Comparison of ENCODE assay signal across 9 mouse cellular contexts in genomic region chr12:11203694-11204665, GRCm38 (mm10). TPM values are rescaled to one million over a fixed set of nuclear protein-coding genes. Genes with fewer than 3 reads are reported as not detected.
DNase-seq lines count a peak whose midpoint lies in the region; ATAC-seq and TF ChIP-seq lines count a peak whose summit lies in the region.
"Had no signal": no experiment of that assay in that cellular context is flagged by ENCODE, and none has a peak within 500 bp of the region (broad histone marks: within the 10 kb centered on the region; RNA-seq: fewer than 3 reads in every experiment).

No protein-coding gene starts in this region.

- H3K4me3 ChIP-seq in kidney, postnatal 0 days (replicated peaks; ENCODE audit: low read depth, low read length) = no peak overlapping the region
- no peak overlapping the region for H3K4me3 ChIP-seq in midbrain, postnatal 0 days (ENCODE audit: low read depth, low read length)

- H3K27ac ChIP-seq in kidney, postnatal 0 days = peak overlapping the region; percentile 50
- no peak overlapping the region for H3K27ac ChIP-seq in midbrain, postnatal 0 days (ENCODE audit: low read depth, low read length)

- no peaks in the 10 kb centered on the region for H3K9me3 ChIP-seq in kidney, postnatal 0 days (replicated peaks; ENCODE audit: low read length)
- H3K9me3 ChIP-seq in midbrain, postnatal 0 days (ENCODE audit: low read length) = no peaks in the 10 kb centered on the region

- H3K27me3 ChIP-seq in kidney, postnatal 0 days (ENCODE audit: insufficient read depth, low read length) = peaks cover 6% of the 10 kb centered on the region; the same call in 1 of the 2 replicates
- H3K27me3 ChIP-seq in midbrain, postnatal 0 days (ENCODE audit: insufficient read depth, low read length) = no peaks in the 10 kb centered on the region

- H3K4me2 ChIP-seq in kidney, postnatal 0 days (ENCODE audit: low read length) = peak overlapping the region; percentile 26
- no peak overlapping the region for H3K4me2 ChIP-seq in midbrain, postnatal 0 days (ENCODE audit: low read depth, low read length, poor library complexity, severe bottlenecking)

- no peaks in the 10 kb centered on the region for H3K4me1 ChIP-seq in kidney, postnatal 0 days (replicated peaks; ENCODE audit: insufficient read depth, low read length)
- no peaks in the 10 kb centered on the region for H3K4me1 ChIP-seq in midbrain, postnatal 0 days (ENCODE audit: insufficient read depth, low read length)

- ATAC-seq in kidney, postnatal 0 days (replicated peaks; ENCODE audit: low FRiP score, low read depth) = no peak
- no peak for ATAC-seq in midbrain, postnatal 0 days (ENCODE audit: low FRiP score)

- no peak overlapping the region for H3K9ac ChIP-seq in kidney, postnatal 0 days (ENCODE audit: low read depth, low read length)
- no peak overlapping the region for H3K9ac ChIP-seq in midbrain, postnatal 0 days (replicated peaks; ENCODE audit: low read length, poor library complexity, severe bottlenecking)

- WGBS in kidney, postnatal 0 days = 52% methylated on average over 18 of the region's 18 CpGs
- 67% methylated on average over 18 of the region's 18 CpGs for WGBS in midbrain, postnatal 0 days

- H3K36me3 ChIP-seq in kidney, postnatal 0 days (ENCODE audit: insufficient read depth, low read length) = no peaks in the 10 kb centered on the region
- H3K36me3 ChIP-seq in midbrain, postnatal 0 days (ENCODE audit: insufficient read depth, low read length) = no peaks in the 10 kb centered on the region

- no peak for TF ChIP-seq CTCF in kidney, postnatal 0 days (IDR thresholded peaks at IDR 0.05; ENCODE audit: low read depth)
- no peak for TF ChIP-seq CTCF in midbrain, postnatal 0 days (IDR thresholded peaks at IDR 0.05)

- DNase-seq in NIH3T3 (ENCODE audit: low read depth) = peak; percentile 37
- peak; percentile 21 for DNase-seq in cerebellum, adult 11-12 months
- DNase-seq in heart, adult 9 months (ENCODE audit: low spot score in 2 of 2) = peak; percentile 89 to 90
- peak; percentile 59 for DNase-seq in kidney, postnatal 0 days (ENCODE audit: low spot score)
- peak; percentile 49 for DNase-seq in ovary, postnatal 36 days (ENCODE audit: low spot score)
- no peak for DNase-seq in c-Kit-positive CD71-positive TER-119-positive erythroid progenitor cells, embryonic 14.5 days (ENCODE audit: low spot score)
- DNase-seq in thymus, postnatal 10 days (ENCODE audit: low spot score in 2 of 2) = no peak
- no peak for DNase-seq in midbrain, postnatal 0 days (ENCODE audit: low spot score)

RNA-seq across cellular contexts. Expression of gene Msgn1, which starts 4.8 kb away (rescaled TPM):
- not detected in 2 replicates for polyA plus RNA-seq in kidney, postnatal 0 days (2015; fragmentation: Nextera tagmentation; extraction: Ambion mirVana)
- total RNA-seq in midbrain, postnatal 0 days (2014; rRNA removed) = not detected in 2 replicates
- not detected in 2 replicates for polyA plus RNA-seq in midbrain, postnatal 0 days (2015; fragmentation: Nextera tagmentation; extraction: Ambion mirVana)
- polyA plus RNA-seq: frontal cortex, adult 2 months had no signal

RNA-seq across cellular contexts. Expression of gene Kcns3, which starts 53.1 kb away (rescaled TPM):
- polyA plus RNA-seq in kidney, postnatal 0 days (2015; fragmentation: Nextera tagmentation; extraction: Ambion mirVana) = 8.6 and 8.7 TPM in 2 replicates
- 0.44 and 1.8 TPM in 2 replicates for total RNA-seq in midbrain, postnatal 0 days (2014; rRNA removed)
- polyA plus RNA-seq in midbrain, postnatal 0 days (2015; fragmentation: Nextera tagmentation; extraction: Ambion mirVana) = 0.49 and 0.65 TPM in 2 replicates

Comparison
In these comparisons a context has a peak if more than half of its experiments do, and no peak if none do; other contexts are left out.
1. DNase-seq: peak in NIH3T3 (single experiment), cerebellum, adult 11-12 months (single experiment), heart, adult 9 months (2 of 2), kidney, postnatal 0 days (single experiment) and ovary, postnatal 36 days (single experiment); none in c-Kit-positive CD71-positive TER-119-positive erythroid progenitor cells, embryonic 14.5 days (single experiment), thymus, postnatal 10 days (0 of 2) and midbrain, postnatal 0 days (single experiment).